Mouse (Mus musculus) gastrocnemius, adult 2 months (tissue): ENCODE measurements around the gene Wnt10b. TPM values are rescaled to one million over a fixed set of nuclear protein-coding genes. Genes with fewer than 3 reads are reported as not detected.

ENCODE experiments used
- DNase-seq: peaks from one replicate; pipeline ENCODE4 v3.0.0; 2022
- H3K27ac ChIP-seq: fragments of 200-600 bp; 2 replicates; pipeline ENCODE4 v1.8.1; 2022; ENCODE audit warnings: mild to moderate bottlenecking
- H3K4me3 ChIP-seq: fragments of 200-600 bp; 2 replicates; pipeline ENCODE4 v1.8.1; 2022; ENCODE audit warnings: mild to moderate bottlenecking, moderate library complexity
- CTCF ChIP-seq: fragments of 200-600 bp; IDR thresholded peaks from 2 replicates; pipeline ENCODE4 v1.8.1; 2022; ENCODE audit warnings: antibody characterized with exemption, mild to moderate bottlenecking, moderate library complexity
- intact Hi-C: fragments of 180-260 bp; cut with DNase I; formaldehyde crosslinking; loops from one replicate; pipeline ENCODE4 v1.15.1; 2025
- total RNA-seq, 2 experiments: library from RNA; stranded (reverse); gene quantifications; 2 replicates each; pipeline ENCODE4 v1.2.3; 2021

Gene Wnt10b
- total RNA-seq, 2 experiments from 2014 or later = 0.97 to 1.4 TPM

- TF ChIP-seq CTCF = no peak
- H3K4me3 ChIP-seq = peak overlapping the region; percentile 11
- no peak overlapping the region for H3K27ac ChIP-seq
- no peak for DNase-seq
- intact Hi-C loops = no loop called here
These were observed 13.8 kb upstream of the Wnt10b start for GRCm38 (mm10) chr15:98791771-98792170.

- DNase-seq = no peak
- Histone ChIP-seq H3K4me3 (peak overlapping the region; percentile 64), H3K27ac (no peak overlapping the region)
- no peak for TF ChIP-seq CTCF
- intact Hi-C loops = no loop called here
These were observed 13.3 kb upstream of the Wnt10b start for GRCm38 (mm10) chr15:98791221-98791620.

- DNase-seq = no peak
- intact Hi-C loops = no loop called here
- Histone ChIP-seq H3K27ac (no peak overlapping the region), H3K4me3 (peak overlapping the region; percentile 64)
- TF ChIP-seq CTCF = no peak
These were observed 12.8 kb upstream of the Wnt10b start for GRCm38 (mm10) chr15:98790761-98791160.

- peak; percentile 66 for TF ChIP-seq CTCF
- Histone ChIP-seq H3K4me3 (peak within 1 kb of the TSS; percentile 64), H3K27ac (no peak within 1 kb of the TSS)
- DNase-seq = peak; percentile 65
- intact Hi-C loops = no loop called here
These were observed 11.9 kb upstream of the Wnt10b start, which contains the start of gene Wnt1 for GRCm38 (mm10) chr15:98789661-98790535. Gene Wnt1 (plus strand): TSS chr15:98789857.

GRCm38 (mm10) chr15:98788972-98789660 lies 11.2 kb upstream of the Wnt10b start:
- Histone ChIP-seq H3K4me3 (peak overlapping the region; percentile 41), H3K27ac (no peak overlapping the region)
- intact Hi-C loops = no loop called here
- TF ChIP-seq CTCF = no peak
- DNase-seq = no peak

- Histone ChIP-seq H3K4me3 (no peak overlapping the region), H3K27ac (no peak overlapping the region)
- intact Hi-C loops = no loop called here
- no peak for DNase-seq
- peak; percentile 18; the same call in 1 of the 2 replicates for TF ChIP-seq CTCF
These were observed 10.0 kb upstream of the Wnt10b start for GRCm38 (mm10) chr15:98787930-98788329.

- DNase-seq = no peak
- intact Hi-C loops = no loop called here
- peak; percentile 56 for TF ChIP-seq CTCF
- H3K27ac ChIP-seq = no peak overlapping the region
- H3K4me3 ChIP-seq = no peak overlapping the region
These were observed 7.8 kb upstream of the Wnt10b start for GRCm38 (mm10) chr15:98785744-98786143.

- intact Hi-C loops = no loop called here
These were observed 3.2 kb upstream of the Wnt10b start for GRCm38 (mm10) chr15:98781166-98781565.

GRCm38 (mm10) chr15:98780573-98780972 lies 2.6 kb upstream of the Wnt10b start:
- peak; percentile 37 for TF ChIP-seq CTCF
- Histone ChIP-seq H3K4me3 (no peak overlapping the region), H3K27ac (peak overlapping the region; percentile 28; the same call in 1 of the 2 replicates)
- peak; percentile 76 for DNase-seq
- intact Hi-C loops = no loop called here

More at GRCm38 (mm10) chr15:98781166-98781565, 3.2 kb upstream of the Wnt10b start:
- Histone ChIP-seq H3K4me3 (no peak overlapping the region), H3K27ac (no peak overlapping the region)
- no peak for DNase-seq
- TF ChIP-seq CTCF = no peak

- H3K27ac ChIP-seq = peak overlapping the region; percentile 28; the same call in 1 of the 2 replicates
- DNase-seq = peak; percentile 70
- no peak overlapping the region for H3K4me3 ChIP-seq
- intact Hi-C loops = no loop called here
- no peak for TF ChIP-seq CTCF
These were observed 2.1 kb upstream of the Wnt10b start for GRCm38 (mm10) chr15:98780075-98780474.

GRCm38 (mm10) chr15:98778806-98779205 lies 856 bp upstream of the Wnt10b start:
- DNase-seq = no peak
- TF ChIP-seq CTCF = no peak
- Histone ChIP-seq H3K27ac (no peak overlapping the region), H3K4me3 (no peak overlapping the region)
- intact Hi-C loops = no loop called here

GRCm38 (mm10) chr15:98778191-98778770 lies 331 bp upstream of the Wnt10b start:
- H3K4me3 ChIP-seq = peak overlapping the region; percentile 65
- DNase-seq = no peak
- intact Hi-C loops = no loop called here
- H3K27ac ChIP-seq = no peak overlapping the region
- TF ChIP-seq CTCF = no peak
